Mouse (Mus musculus) cerebellum, adult 11 months (tissue): ENCODE data around the gene Xrra1.
"Not testable (repeated sequence)": the region's sequence is repeated elsewhere in the genome, so short reads cannot be mapped to it uniquely, and the experiment has no call there.

Experiments used
- DNase-seq: peaks from one replicate; pipeline ENCODE4 v3.0.0; 2022

Xrra1 gene

DNA sequence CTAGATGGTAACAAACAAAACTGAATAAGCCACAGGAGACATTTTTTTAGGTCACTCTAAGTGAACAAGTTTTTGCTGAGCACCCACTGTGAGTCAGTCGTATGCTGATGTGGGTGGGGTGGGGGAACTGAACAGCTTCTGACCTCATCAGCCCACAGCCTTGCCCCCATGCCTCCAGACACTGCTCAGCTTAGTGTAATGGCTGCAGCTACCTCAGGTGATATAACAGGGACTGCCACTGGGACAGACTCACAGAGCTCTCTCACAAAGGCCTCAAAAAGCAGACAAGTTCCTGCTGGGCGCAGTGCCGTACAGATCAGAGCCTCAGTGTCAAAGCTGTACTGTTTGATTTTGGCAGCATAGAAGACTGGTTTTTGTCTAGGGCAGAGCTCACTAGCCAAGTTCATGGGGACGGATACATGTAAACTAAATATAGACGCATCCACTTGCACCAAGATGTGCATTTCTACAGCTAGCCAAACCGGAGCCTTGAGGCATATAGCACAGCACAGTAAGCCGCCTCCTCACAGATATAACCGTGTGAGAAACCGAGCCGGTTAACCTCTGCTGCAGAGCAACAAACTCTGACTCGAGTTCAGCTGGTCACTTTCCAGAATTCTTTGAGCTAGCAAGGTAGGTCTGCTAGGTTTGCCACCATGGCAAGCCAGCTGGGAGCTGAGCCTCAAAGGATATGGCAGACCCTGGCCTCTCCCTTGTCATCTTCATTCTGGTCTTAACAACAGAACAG lies 44.2 kb downstream of the Xrra1 start:
- DNase-seq, result no peak

DNA sequence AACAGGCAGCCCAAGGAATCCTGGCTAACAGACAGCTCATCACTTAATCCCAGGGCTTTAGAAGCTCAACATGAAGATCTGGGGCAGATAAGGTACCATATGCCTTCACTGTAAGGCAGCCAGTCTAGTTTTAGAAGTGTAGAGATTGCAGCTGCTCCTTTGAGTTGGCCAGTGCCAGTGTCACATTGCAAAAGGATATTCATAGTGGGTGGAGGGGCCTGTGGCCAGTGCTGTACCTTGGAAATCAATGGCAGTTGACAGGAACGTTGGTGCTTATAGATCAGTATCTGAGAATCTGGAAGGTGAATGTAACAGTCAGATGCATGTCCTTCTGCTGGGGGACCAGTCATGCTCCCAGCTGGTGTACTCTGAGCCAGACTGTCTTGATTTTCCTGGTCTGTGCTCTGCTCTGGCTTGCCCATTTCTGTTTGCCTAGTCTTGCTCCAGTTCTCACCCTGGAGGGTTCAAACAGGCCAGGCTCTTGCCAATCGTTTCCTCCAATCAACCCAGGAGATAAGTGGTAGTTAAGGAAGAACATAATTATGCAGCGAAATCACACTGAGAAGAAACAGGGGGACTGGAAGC lies 45.6 kb downstream of the Xrra1 start:
- DNase-seq, result no peak

DNA sequence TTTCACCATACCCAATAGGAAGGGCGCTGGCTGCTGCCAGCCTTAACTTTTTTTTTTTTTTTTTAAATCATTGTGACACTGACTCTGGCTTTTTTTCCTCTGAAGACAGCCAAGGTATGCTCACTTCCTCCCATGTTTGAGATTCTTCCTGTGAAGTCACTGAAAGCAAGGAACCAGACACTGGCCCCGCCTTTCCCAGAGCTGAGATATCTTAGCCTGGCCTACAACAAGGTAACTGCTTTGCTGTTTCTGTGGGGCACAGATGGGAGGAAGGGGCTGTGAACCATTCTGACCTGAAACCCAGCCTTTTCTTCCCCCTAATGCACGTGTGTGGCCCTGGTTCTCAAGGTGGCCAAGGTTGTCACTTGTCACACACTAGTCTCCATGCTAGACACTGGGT lies 47.4 kb downstream of the Xrra1 start:
- DNase-seq, result no peak

DNA sequence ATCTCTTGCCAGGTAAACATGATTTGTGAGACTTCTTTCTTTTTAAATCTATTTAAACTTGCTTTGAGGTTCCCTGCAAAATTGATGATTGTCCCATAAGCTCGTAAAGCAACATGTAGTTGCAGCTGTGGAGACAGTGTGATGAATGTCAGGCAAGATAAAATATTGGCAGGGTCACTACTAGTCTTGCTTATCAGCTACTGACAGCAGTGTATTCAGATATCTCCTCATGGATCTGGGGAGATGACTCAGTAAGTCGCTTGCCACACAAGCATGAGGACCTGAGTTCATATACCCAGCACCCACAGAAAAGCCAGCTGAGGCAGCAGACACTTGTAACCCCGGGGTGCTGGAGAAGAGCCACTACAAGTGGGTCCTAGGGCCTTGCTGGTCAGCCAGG lies 48.5 kb downstream of the Xrra1 start:
- no peak for DNase-seq

DNA sequence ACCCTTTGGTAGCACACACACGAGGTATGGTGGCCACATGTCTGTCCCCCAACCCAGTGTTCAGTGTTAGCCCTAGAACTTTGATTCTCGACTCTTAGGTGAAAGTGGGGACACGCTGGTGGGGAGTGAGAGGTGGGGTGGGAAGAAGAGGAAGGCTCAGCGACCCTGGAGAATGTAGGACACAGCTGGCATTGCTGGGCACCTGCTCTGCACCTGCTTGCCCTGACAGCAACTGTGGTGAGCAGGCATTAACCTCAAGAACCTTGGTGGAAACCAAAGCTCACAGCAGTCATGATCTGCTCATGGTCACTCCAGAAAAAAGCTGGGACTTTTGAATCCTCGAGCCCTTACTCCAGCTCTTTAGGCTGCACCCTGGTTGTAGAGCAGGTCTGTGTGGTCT lies 52.1 kb downstream of the Xrra1 start:
- no peak for DNase-seq

DNA sequence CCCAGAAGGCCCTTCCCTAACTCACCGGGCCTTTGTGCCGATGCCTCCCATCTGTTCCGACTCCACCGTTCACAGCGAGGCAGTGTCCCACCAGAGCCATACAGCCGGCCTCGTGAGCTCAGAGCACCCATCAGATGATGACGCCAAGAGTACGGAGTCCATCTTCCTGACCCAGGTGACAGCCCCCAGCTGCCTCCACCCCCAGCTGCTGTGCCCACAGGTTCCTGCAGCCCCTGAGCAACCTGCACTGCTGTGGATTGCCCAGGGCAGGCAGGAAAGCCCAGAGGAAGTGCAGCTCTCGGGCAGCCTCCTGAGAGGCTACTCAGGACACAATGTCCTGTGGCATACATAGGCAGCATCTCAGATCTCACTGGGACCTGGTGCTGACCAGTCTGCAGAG lies 55.4 kb downstream of the Xrra1 start:
- DNase-seq, result no peak

DNA sequence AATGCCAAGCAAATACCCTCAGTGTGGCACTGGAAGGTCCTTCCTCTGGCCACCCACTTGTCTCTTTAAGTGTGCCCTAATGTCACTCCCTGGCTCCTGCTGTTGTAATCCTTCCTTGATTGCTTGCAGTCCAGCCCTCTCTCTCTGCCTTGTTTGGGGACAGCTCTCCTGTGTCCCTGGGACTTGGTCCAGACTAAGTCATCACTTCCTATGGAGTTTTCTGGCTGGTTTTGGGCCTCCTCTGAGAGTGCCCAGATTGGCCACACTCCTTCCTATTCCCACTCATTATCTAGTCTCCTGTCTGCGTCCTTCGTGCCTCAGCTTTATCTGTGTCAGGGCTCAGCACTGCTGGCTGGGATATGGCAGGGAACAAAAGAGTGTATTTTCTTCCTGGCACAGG lies 56.6 kb downstream of the Xrra1 start:
- no peak for DNase-seq

DNA sequence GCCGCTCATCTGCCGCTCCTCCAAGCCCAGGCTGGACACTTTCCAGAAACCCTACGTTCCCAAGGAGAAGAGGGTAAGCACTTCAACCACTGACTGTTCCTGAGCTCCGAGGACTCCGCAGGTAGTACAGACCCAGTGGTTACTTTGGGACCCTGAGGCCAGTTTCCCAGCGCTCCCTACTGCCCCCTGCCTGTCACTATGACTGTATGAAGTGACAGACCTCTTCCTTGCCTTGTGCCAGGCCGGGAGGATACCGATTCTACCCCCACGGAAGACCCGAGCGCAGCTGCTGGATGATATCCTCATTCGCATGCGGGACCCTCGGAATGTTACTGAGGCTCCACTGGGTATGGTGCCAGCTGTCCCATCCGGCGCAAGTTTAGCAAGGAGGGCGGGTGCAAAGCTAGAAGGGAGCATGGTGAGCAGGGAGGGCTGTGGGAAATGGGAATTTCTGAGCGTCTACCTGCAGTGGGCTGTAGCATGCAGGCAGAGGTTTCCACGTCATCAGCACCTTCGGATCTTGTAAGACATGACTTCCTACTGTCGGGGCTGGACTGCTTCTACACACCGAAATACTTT lies 57.9 kb downstream of the Xrra1 start:
- peak; percentile 29 for DNase-seq

DNA sequence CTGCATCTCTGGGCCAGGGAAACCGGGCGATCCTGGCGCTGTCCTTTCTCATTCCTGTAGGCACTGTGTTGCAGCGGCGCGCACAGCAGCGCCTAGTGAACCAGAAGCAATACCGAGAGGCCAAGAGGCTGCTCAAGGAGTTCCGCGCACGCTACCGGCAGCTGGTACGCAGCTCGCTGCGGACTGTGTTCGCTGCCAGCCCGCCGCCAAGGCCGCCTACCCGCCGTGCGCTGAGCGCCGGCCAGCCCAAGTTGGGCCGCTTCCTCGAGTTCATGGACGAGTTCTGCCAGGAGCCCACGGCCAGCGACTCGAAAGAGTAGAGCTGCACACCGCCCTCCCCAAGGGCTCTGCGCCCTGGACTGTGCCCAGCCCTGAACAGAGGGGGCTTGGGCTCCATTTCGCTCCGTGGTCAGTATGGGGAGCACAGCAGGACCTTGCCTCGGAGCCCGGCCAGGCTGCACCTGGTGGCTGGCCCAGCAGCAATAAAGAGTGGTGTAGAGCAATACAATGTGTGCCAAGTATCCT lies 58.5 kb downstream of the Xrra1 start:
- DNase-seq, result peak; percentile 47

DNA sequence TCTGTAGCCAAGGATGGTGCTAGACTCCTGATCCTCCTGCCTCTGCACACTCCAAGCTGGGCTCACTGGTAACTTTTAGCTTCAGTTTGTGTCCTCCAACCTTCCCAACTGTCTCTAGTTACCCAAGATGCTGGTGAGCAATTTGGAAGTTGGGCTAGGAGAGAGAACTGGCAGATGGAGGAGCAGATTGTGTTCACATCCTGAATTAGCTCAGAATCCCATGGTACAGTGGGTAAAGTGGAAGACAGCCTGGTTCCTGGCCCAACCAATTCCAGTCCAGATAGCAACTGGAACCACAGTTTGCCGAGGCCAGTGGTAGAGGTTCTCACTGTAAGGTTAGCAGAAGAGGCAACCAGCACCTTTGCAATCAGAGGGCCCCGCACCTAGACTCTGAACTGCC lies 60.2 kb downstream of the Xrra1 start:
- no peak for DNase-seq

DNA sequence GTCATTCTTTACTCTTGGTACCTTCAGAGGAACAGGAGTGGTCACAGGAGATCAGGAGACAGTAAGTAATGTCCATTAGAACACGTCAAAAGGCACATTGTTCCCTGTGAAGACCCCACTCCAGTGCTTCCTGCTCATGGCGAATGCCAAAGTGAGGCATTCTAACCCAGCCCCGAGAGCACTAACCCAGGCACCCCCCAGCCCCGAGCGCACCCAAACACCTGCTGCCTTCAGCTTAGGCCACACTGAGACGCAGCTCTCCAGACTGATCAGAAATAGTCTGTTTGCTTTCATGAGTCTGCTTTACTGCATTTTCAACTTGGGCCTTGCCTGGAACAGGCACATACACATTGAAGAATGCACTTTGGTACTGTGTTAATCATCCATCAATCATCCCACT lies 61.1 kb downstream of the Xrra1 start:
- no peak for DNase-seq

DNA sequence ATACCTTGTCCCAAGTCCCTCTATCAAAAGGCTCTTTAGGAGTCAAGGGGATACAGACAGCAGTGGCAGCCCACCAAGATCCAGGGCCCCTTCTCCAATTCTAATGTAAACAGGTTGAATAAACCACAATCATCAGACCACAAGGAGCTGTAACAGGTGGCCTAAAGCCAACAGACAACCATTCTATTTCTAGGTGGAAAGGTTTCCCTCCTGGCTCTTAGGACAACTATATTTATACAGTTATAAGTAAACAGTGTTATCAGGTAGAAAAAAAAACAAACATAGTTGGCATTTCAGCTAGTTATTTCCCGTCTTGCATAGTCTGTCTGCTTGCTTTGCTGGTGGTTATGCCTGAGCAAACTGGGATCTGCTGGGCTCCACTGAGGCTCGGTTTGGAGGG lies 61.5 kb downstream of the Xrra1 start:
- DNase-seq, result no peak

DNA sequence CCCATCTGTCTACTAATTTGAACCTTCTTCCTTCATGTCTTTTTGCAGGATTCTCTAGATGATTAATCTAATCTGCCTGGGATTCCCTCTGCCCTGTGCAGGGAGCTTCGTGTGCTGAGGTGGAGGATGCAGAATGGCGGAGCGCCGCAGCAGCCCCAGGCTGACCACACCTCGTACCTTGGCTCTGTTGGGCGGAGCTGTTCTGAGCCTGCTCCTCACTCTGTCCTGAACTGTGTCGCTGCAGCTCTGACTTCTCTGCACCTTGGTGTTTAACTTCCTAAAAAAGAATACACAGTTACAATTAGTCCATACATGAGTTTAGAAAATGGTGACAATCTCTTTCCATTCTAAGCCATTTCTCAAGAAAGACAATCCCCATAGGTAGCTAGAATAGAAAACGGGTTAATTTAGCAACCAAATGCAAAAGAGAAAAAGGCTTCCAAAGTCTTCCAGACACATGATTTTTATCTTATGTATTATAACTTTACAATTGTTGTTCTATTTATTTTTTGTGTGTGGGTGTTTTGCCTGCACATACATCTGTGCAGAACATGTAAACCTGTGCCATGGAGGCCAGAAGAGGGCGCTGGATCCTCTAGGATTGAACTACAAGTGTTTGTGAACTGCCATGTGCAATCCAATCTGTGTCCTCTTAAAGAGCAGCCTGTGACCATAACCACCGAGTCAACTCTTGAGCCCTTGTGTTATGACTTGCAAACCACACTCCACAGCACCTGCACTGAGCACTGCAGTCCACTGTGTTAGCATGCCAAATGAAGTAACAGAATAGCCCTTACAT lies 68.2 kb downstream of the Xrra1 start:
- peak; percentile 64 for DNase-seq

DNA sequence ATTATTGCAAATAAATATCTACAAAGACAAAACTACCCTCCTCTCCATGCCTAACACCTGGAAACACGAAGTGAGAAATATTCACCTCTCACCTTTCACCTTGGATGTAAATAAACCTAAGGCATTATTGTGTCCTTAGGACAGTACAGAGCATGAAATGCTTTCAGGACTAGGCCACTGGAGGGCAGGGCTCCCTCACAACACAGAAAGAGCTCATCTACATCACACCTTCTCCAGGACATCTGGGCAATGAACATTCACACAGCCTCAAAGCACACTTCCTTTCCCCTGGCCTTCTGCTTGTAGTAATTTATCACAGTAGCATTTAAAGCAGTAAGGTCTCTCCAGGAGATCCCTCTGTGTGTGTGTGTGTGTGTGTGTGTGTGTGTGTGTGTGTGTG lies 76.8 kb downstream of the Xrra1 start:
- DNase-seq, result no peak

DNA sequence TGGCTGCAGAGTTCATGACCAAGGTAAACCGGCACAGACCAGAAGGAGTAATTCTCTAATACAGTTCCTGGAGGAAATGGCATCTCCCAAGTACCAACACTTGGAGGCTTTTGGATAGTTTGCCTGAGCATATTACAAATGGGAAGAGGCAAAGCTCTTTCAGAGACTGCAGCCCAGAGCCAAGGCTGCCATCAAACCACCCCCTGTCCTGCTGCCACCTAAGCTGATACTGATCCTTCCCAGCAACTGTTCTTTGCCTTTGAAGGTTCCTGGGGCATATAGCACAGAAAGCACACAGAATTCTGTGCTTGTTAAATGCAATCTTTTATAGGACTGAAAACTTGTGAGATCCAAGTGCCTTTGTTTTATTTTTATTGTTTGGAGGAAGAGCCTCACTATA lies 81.8 kb downstream of the Xrra1 start:
- DNase-seq, result no peak

DNA sequence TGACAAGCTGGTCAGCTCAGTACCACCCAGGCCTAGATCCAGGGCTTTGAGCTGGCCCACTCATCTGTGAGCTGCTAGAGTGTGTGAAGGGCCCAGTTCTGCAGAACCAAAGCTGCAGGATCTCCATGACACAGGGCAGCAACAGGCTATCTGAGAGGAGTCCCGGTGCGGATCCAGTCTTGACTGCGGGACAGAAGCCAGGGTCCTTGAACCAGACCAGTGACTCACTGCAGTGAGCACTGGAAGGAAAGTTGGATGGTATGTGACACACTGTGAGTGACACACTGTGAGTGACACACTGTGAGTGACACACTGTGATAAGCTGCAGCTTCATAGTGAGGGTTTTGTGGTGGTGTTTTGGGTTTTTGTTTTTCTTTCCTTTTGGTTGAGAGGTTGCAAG lies 85.6 kb downstream of the Xrra1 start:
- no peak for DNase-seq

DNA sequence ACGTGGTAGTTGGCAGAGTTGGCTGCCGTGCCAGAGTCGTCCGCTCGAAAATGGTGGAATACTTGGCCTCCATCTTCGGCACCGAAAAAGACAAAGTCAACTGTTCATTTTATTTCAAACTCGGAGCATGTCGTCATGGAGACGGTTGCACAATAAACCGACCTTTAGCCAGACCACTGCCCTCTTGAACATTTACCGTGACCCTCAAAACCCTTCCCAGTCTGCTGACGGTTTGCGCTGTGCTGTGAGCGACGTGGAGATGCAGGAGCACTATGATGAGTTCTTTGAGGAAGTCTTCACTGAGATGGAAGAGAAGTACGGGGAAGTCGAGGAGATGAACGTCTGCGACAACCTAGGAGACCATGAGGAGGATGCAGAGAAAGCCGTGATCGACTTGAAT lies 86.1 kb downstream of the Xrra1 start:
- DNase-seq, result not testable (repeated sequence)

DNA sequence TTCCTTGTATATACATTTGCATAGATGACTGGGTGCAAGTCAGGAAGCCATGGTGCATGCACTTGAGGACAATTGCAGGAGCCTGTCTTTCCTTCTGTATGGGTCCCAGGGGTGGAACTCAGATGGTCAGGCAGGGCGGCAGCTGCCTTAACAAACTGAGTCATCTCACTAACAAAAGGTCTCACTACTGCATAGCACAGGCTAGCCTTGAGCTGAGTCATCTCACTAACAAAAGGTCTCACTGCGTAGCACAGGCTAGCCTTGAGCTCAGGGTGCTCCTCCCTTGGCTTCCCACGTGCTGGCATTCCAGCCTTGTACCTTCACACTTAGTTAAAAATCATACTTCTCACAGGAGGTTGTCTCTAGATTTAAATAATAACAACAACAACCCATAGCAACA lies 87.0 kb downstream of the Xrra1 start:
- DNase-seq, result no peak

DNA sequence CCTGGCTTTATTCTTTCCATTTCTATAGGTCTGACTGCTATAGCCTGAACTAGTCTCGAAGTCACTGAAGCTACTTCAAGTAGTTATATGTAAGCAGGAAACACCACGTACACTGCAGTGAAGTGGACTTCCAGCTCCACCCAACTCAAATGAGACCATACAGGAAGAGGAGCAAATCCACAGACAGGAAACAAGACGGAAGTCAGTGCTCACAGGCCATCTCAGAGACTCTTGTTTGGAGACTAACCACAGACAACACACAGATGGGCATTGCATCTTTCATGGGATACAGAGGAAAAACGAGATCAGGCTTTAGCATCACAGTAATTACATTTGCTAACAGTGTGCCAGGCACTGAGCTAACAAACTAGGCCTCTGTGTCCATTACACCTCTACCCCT lies 87.4 kb downstream of the Xrra1 start:
- DNase-seq, result no peak

DNA sequence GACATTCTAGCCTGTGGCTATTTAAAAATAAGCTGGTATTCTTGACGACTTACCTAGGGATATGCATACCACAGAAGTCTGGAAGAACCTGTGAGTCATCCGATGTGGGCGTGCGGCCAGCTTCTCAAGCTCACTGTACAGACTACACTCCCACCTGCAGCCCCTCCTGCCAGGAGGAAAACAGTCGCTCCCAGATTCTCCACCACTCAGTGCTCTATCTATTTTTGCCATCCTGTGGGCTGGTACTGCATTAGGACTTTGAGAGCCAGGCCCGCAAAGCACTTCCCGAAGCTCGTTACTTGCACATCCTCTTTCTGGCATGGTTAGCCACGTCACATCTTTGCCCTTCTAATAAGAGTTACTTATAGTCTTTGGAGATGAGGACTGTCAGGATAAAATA lies 88.4 kb downstream of the Xrra1 start:
- DNase-seq, result peak; percentile 27

DNA sequence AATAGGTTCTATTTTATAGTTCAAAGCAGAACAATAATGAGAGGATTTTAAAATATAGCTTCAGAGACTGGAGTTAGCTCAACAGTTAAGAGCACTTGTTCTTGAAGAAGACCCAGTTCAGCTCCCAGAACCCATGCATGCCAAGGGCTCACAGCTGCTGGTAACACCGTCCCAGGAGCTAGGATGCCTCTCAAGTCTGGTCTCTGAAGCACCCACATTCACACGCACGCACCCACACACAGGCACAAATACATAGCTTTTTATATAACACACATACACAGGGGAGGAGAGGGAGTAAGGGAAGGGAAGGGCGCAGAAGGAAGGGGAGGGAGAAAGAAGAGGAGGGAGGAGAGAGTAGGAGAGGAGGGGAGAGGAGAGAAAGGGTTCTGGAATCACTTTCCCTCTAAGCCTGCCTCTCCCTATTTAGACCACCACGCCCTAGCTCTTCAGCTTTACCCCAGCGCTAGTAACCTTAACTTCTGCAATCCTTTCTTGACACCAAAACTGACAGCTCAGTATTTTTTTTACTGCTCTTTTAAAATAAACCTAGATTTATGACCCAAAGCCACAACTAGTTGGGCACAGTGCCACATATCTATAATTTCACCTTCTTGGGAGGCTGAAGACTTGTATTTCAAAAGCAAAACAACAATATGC lies 94.7 kb downstream of the Xrra1 start:
- DNase-seq, result no peak

DNA sequence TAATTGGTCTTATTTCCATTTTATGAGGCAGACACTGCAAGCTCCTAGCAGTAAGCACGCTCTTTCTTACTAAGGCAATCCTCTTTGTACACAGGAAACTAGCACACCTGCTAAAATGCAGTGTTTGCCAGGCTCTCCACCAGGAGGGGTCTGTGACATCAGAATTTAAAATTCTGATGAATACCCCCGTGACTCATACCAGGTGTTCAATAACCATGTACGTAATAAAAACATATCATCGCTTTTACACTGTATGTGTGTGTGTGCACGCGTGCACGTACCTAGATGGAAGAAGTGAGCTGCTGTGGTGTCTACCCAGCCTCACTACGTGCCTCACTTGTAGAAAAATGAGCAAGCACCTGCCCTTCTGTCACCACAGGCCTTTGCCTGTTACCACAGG lies 95.3 kb downstream of the Xrra1 start:
- DNase-seq, result no peak

DNA sequence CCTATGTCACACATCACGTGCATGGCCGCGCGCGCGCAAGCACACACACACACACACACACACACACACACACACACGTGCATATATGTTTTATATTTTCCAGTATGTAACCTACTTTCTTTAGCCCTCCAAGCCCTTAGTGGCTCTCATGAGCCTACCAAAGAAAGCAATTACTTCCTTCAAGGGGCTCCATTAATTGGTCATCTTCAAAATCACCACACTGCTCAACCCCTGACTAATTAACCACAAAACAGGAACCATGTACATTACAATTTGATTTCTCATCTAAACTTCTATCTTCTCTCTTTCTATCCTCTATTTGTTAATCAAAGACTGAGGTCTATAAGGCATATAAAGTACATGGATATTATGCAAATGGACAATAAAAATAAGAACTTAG lies 97.2 kb downstream of the Xrra1 start:
- DNase-seq, result no peak
